ENCODE assay signal across 26 mouse cellular contexts in genomic region chr4:90212076-90212475, GRCm38 (mm10). TPM values are rescaled to one million over a fixed set of nuclear protein-coding genes. Genes with fewer than 3 reads are reported as not detected.
DNase-seq lines count a peak whose midpoint lies in the region; ATAC-seq lines count a peak whose summit lies in the region.
"Had no signal": no experiment of that assay in that cellular context is flagged by ENCODE, and none has a peak within 500 bp of the region (broad histone marks: within the 10 kb centered on the region; RNA-seq: fewer than 3 reads in every experiment).

No protein-coding gene starts in this region.

- H3K9me3 ChIP-seq in midbrain, embryonic 11.5 days (ENCODE audit: control insufficient read depth, low read length): no peaks in the 10 kb centered on the region
- H3K9me3 ChIP-seq in midbrain, embryonic 16.5 days (replicated peaks; ENCODE audit: control insufficient read depth, low read length, poor library complexity, severe bottlenecking): no peaks in the 10 kb centered on the region
- H3K9me3 ChIP-seq: G1E had no signal

- DNase-seq in midbrain, embryonic 11.5 days (ENCODE audit: low spot score, missing footprints): peak; percentile 8
- peak; percentile 66 for DNase-seq in retina, postnatal 1 day
- no peak for DNase-seq in retina, embryonic 14.5 days (ENCODE audit: low spot score)
- DNase-seq in Muller cell, postnatal 12 days (ENCODE audit: inconsistent ontology term): peak; percentile 56
- DNase-seq in left cerebral cortex, adult 8-10 months (ENCODE audit: low spot score in 2 of 2): no peak
- DNase-seq: adrenal gland, adult 2 months; adrenal gland, adult 8-10 months; adrenal gland, postnatal 10 days; adrenal gland, postnatal 14 days; adrenal gland, postnatal 25 days; adrenal gland, postnatal 36 days; B cell, adult 2 months; cerebellum, adult 11 months; cerebellum, adult 11-12 months; cerebellum, adult 18-20 months; cerebellum, adult 2 months had no signal

- H3K4me2 ChIP-seq in midbrain, embryonic 11.5 days: no peak overlapping the region
- H3K4me2 ChIP-seq in midbrain, embryonic 16.5 days (ENCODE audit: low read length): no peak overlapping the region

- H3K27me3 ChIP-seq in midbrain, embryonic 11.5 days (ENCODE audit: control insufficient read depth, insufficient read depth, low read length): no peaks in the 10 kb centered on the region
- H3K27me3 ChIP-seq in midbrain, embryonic 16.5 days (ENCODE audit: control insufficient read depth, insufficient read depth, low read depth, low read length): no peaks in the 10 kb centered on the region
- H3K27me3 ChIP-seq: CH12.LX, Patski had no signal

- 86% methylated on average over 3 of the region's 3 CpGs for WGBS in midbrain, embryonic 11.5 days
- 72% methylated on average over 3 of the region's 3 CpGs for WGBS in midbrain, embryonic 16.5 days

- no peaks in the 10 kb centered on the region for H3K4me1 ChIP-seq in midbrain, embryonic 11.5 days (ENCODE audit: control insufficient read depth, insufficient read depth, low read length)
- H3K4me1 ChIP-seq in midbrain, embryonic 16.5 days (ENCODE audit: control insufficient read depth, insufficient read depth, low read length): no peaks in the 10 kb centered on the region

- no peak overlapping the region for H3K27ac ChIP-seq in midbrain, embryonic 11.5 days (ENCODE audit: low read depth, low read length)
- H3K27ac ChIP-seq in midbrain, embryonic 16.5 days (ENCODE audit: low read length): no peak overlapping the region

- no peaks in the 10 kb centered on the region for H3K36me3 ChIP-seq in midbrain, embryonic 11.5 days (ENCODE audit: control insufficient read depth, insufficient read depth, low read length)
- H3K36me3 ChIP-seq in midbrain, embryonic 16.5 days (ENCODE audit: control insufficient read depth, insufficient read depth, low read length): no peaks in the 10 kb centered on the region
- H3K36me3 ChIP-seq: G1E had no signal

- H3K4me3 ChIP-seq in midbrain, embryonic 11.5 days (ENCODE audit: low read depth, low read length): no peak overlapping the region
- no peak overlapping the region for H3K4me3 ChIP-seq in midbrain, embryonic 16.5 days (ENCODE audit: low read depth, low read length)

- no peak overlapping the region for H3K9ac ChIP-seq in midbrain, embryonic 11.5 days (ENCODE audit: low read length)
- H3K9ac ChIP-seq in midbrain, embryonic 16.5 days (ENCODE audit: low read depth, low read length): no peak overlapping the region

- no peak for ATAC-seq in midbrain, embryonic 11.5 days (ENCODE audit: low FRiP score)
- no peak for ATAC-seq in midbrain, embryonic 16.5 days
- ATAC-seq: activated CD4-positive, CD25-positive, alpha-beta regulatory T cell, adult 4 months; CD4-positive, CD25-positive, alpha-beta regulatory T cell, adult 4 months; Patski had no signal

RNA-seq across cellular contexts. Expression of gene Zfp352, which starts 6.5 kb away (rescaled TPM):
- polyA plus RNA-seq in midbrain, embryonic 11.5 days (2014; fragmentation: Nextera tagmentation; extraction: Ambion mirVana): not detected in 2 replicates
- polyA plus RNA-seq in midbrain, embryonic 16.5 days (2015; fragmentation: Nextera tagmentation; extraction: Ambion mirVana): not detected in 2 replicates
- not detected for total RNA-seq in left cerebral cortex, adult 8-10 months (2022)
- total RNA-seq: adrenal gland, adult 18-20 months; adrenal gland, adult 2 months; adrenal gland, adult 8-10 months; adrenal gland, postnatal 10 days; adrenal gland, postnatal 14 days; adrenal gland, postnatal 25 days; adrenal gland, postnatal 36 days; adrenal gland, postnatal 4 days; CH12.LX; MEL had no signal
- polyA plus RNA-seq: adrenal gland, adult 2 months; brain, embryonic 14.5 days; cerebellum, adult 2 months; G1E; Patski had no signal

Comparison
In these comparisons a context has a peak if more than half of its experiments do, and no peak if none do; other contexts are left out.
1. DNase-seq: peak in midbrain, embryonic 11.5 days (single experiment), retina, postnatal 1 day (single experiment) and Muller cell, postnatal 12 days (single experiment); none in retina, embryonic 14.5 days (single experiment) and left cerebral cortex, adult 8-10 months (0 of 2).